Mouse (Mus musculus) brain, embryonic 14.5 days (tissue): ENCODE data around the gene Apba2.

Experiments
- CTCF ChIP-seq: fragments of 200-500 bp; IDR thresholded peaks from 2 replicates; pipeline ENCODE4 v1.5.1; 2012; ENCODE audit warnings: inconsistent platforms, mild to moderate bottlenecking, moderate library complexity, borderline replicate concordance; ENCODE audit not compliant: insufficient read depth, insufficient read length; ENCODE audit errors: extremely low read depth
- POLR2A ChIP-seq: fragments of 200-500 bp; IDR thresholded peaks from 2 replicates; pipeline ENCODE4 v1.6.1; 2012; ENCODE audit warnings: mild to moderate bottlenecking, inconsistent platforms, borderline replicate concordance; ENCODE audit not compliant: poor library complexity, insufficient read depth, insufficient read length, severe bottlenecking; ENCODE audit errors: extremely low read depth

DNA sequence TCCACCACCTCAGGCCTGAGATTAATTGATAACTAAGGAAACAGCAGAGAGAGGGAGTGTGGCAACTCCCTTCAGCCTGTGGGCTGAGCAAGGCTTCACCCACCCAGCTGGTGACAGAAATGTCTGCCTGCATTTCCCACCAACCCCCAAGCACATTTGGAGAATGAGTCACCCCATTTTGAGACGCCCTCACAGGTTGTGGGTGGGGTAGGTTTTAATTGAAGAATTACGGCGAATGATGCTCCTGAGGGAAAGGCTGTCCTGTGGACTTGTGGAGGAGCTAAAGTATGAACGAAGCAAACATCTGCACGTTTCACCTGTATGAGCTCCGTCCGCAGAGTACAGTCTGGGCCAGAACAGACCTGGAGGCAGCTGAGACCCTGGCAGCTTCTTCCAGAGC lies 250.6 kb downstream of the Apba2 start:
- TF ChIP-seq CTCF (no peak), POLR2A (no peak)
